Mouse (Mus musculus) frontal cortex, postnatal 25 days (tissue): ENCODE measurements at regions not wholly inside any gene's neighbourhood (a gene's known extent, or its start where the extent isn't known, plus 50 kb on each side); places are given as distances from the start of the nearest gene placed in this dataset.
A peak's percentile ranks its signal among the peaks of the same experiment; 100 is the strongest.

Source experiments
- DNase-seq, 2 experiments: peaks; one replicate each; pipeline ENCODE4 v3.0.0; 2022; ENCODE audit warnings: low spot score in 2 of 2

GRCm38 (mm10) chr13:30600194-30600593 lies 55.0 kb upstream of the Uqcrfs1 start:
- no peak for DNase-seq

GRCm38 (mm10) chr13:30600625-30601407 lies 55.7 kb upstream of the Uqcrfs1 start:
- no peak for DNase-seq

- DNase-seq, result peak in 1 of 2 experiments; percentile 11
Measured at GRCm38 (mm10) chr13:30603936-30604335, 55.9 kb upstream of the Dusp22 start.

- no peak for DNase-seq
Measured at GRCm38 (mm10) chr13:30607343-30607742, 52.5 kb upstream of the Dusp22 start.

- no peak for DNase-seq
Measured at GRCm38 (mm10) chr13:30607881-30608280, 51.9 kb upstream of the Dusp22 start.

GRCm38 (mm10) chr13:30609784-30610183 lies 50.0 kb upstream of the Dusp22 start:
- DNase-seq, result no peak
